Mouse (Mus musculus): Measurements from ENCODE around the gene Mcrip1.
"Not testable (repeated sequence)": the region's sequence is repeated elsewhere in the genome, so short reads cannot be mapped to it uniquely, and the experiment has no call there.

The Mcrip1 gene

GRCm38 (mm10) chr11:120549168-120549945, at the start of gene Mcrip1:
Gene Mcrip1, minus strand, starts transcription at chr11:120549727.
- peak; percentile 98 for DNase-seq

- DNase-seq, result no peak
These were observed 49.5 kb upstream of the Mcrip1 start for GRCm38 (mm10) chr11:120598990-120599549.

- peak; percentile 97 for DNase-seq
These were observed 48.9 kb upstream of the Mcrip1 start, which contains the start of the genes Alyref and Anapc11 for GRCm38 (mm10) chr11:120598283-120598989. Gene Alyref, minus strand, starts transcription at chr11:120598365. Gene Anapc11, plus strand, starts transcription at chr11:120598421.

GRCm38 (mm10) chr11:120597240-120598235, 48.0 kb upstream of the Mcrip1 start:
- DNase-seq, result no peak

- no peak for DNase-seq
These were observed 39.0 kb upstream of the Mcrip1 start for GRCm38 (mm10) chr11:120588531-120588930.

GRCm38 (mm10) chr11:120583937-120584336, 34.4 kb upstream of the Mcrip1 start:
- DNase-seq, result no peak

GRCm38 (mm10) chr11:120582982-120583293, 33.4 kb upstream of the Mcrip1 start:
- DNase-seq, result not testable (repeated sequence)

- no peak for DNase-seq
These were observed 32.9 kb upstream of the Mcrip1 start for GRCm38 (mm10) chr11:120582268-120582981.

- peak; percentile 94 for DNase-seq
These were observed 32.2 kb upstream of the Mcrip1 start, which contains the start of gene Arhgdia for GRCm38 (mm10) chr11:120581490-120582267. Gene Arhgdia, minus strand, starts transcription at chr11:120581624.

GRCm38 (mm10) chr11:120580871-120581331, 31.4 kb upstream of the Mcrip1 start:
- DNase-seq, result peak; percentile 72

- DNase-seq, result peak; percentile 53
These were observed 30.7 kb upstream of the Mcrip1 start for GRCm38 (mm10) chr11:120580190-120580589.

GRCm38 (mm10) chr11:120579316-120580107, 30.0 kb upstream of the Mcrip1 start:
- DNase-seq, result peak; percentile 85

GRCm38 (mm10) chr11:120578694-120579243, 29.2 kb upstream of the Mcrip1 start:
- DNase-seq, result peak; percentile 47

GRCm38 (mm10) chr11:120578024-120578693, 28.6 kb upstream of the Mcrip1 start:
- DNase-seq, result peak; percentile 33

GRCm38 (mm10) chr11:120577211-120578023, 27.9 kb upstream of the Mcrip1 start:
- DNase-seq, result peak; percentile 47

GRCm38 (mm10) chr11:120576365-120576981, 26.9 kb upstream of the Mcrip1 start:
- DNase-seq, result peak; percentile 69

- no peak for DNase-seq
These were observed 26.4 kb upstream of the Mcrip1 start for GRCm38 (mm10) chr11:120575940-120576339.

GRCm38 (mm10) chr11:120575046-120575445, 25.5 kb upstream of the Mcrip1 start:
- no peak for DNase-seq

All from kidney, postnatal 10 days (tissue).